Mouse (Mus musculus) forebrain, embryonic 12.5 days (tissue): Measurements from ENCODE around the gene Cmtr1. TPM values are rescaled to one million over a fixed set of nuclear protein-coding genes. Genes with fewer than 3 reads are reported as not detected.

Source experiments
- ATAC-seq: fragments of 200-750 bp; cut with Nextera tagmentation; 2 replicates; pipeline ENCODE4 v1.8.0; 2017; ENCODE audit warnings: moderate TSS enrichment; ENCODE audit not compliant: low FRiP score
- H3K27ac ChIP-seq: fragments of 300-500 bp; sonication (generic); 2 replicates; pipeline ENCODE4 v1.5.1; 2016; ENCODE audit warnings: mild to moderate bottlenecking
- H3K27me3 ChIP-seq: fragments of 300-500 bp; sonication (generic); 2 replicates; pipeline ENCODE4 v1.6.1; 2016; ENCODE audit warnings: mild to moderate bottlenecking
- H3K36me3 ChIP-seq: fragments of 300-500 bp; sonication (generic); replicated peaks from 2 replicates; pipeline ENCODE4 v1.6.1; 2016; ENCODE audit warnings: mild to moderate bottlenecking
- H3K4me1 ChIP-seq: fragments of 300-500 bp; sonication (generic); 2 replicates; pipeline ENCODE4 v1.6.1; 2016
- H3K4me2 ChIP-seq: fragments of 300-500 bp; sonication (generic); 2 replicates; pipeline ENCODE4 v1.6.1; 2016; ENCODE audit warnings: mild to moderate bottlenecking, moderate library complexity
- H3K4me3 ChIP-seq: fragments of 300-500 bp; sonication (generic); replicated peaks from 2 replicates; pipeline ENCODE4 v1.5.1; 2016; ENCODE audit warnings: mild to moderate bottlenecking
- H3K9ac ChIP-seq: fragments of 300-500 bp; sonication (generic); 2 replicates; pipeline ENCODE4 v1.6.1; 2016; ENCODE audit warnings: mild to moderate bottlenecking
- H3K9me3 ChIP-seq: fragments of 300-500 bp; sonication (generic); 2 replicates; pipeline ENCODE4 v1.6.1; 2016
- WGBS: fragments of 180-500 bp; shearing (Covaris S2); methylation state at CpG from one replicate; pipeline ENCODE4 v1.1.7; 2016; 5-methylcytosine and 5-hydroxymethylcytosine counted together
- polyA plus RNA-seq: library from polyadenylated mRNA; unstranded; fragments of >200 nt; fragmentation: Nextera tagmentation; extraction: Ambion mirVana; gene quantifications from 2 replicates; pipeline ENCODE4 v1.2.1, GENCODE M21; 2016

Cmtr1 gene
- polyA plus RNA-seq, 1 experiment from 2014 or later = 166 TPM

- H3K27me3 ChIP-seq = no peaks in the 10 kb centered on the region
- no peak overlapping the region for H3K4me3 ChIP-seq
- H3K4me1 ChIP-seq = peaks cover under 1% of the 10 kb centered on the region; the same call in 1 of the 2 replicates
- H3K9me3 ChIP-seq = no peaks in the 10 kb centered on the region
- no peak overlapping the region for H3K4me2 ChIP-seq
- H3K36me3 ChIP-seq = peaks cover 74% of the 10 kb centered on the region
- 96% methylated on average over 4 of the region's 4 CpGs for WGBS
- H3K9ac ChIP-seq = no peak overlapping the region
- ATAC-seq = no peak
- no peak overlapping the region for H3K27ac ChIP-seq
Measured at GRCm38 (mm10) chr17:29673325-29673724, 12.9 kb downstream of the Cmtr1 start.

GRCm38 (mm10) chr17:29678526-29678925 is 18.1 kb downstream of the Cmtr1 start:
- no peak overlapping the region for H3K27ac ChIP-seq
- H3K4me1 ChIP-seq = 0 out of 2 replicates have a peak, but pooled peaks cover 6% of the 10 kb centered on the region
- H3K27me3 ChIP-seq = no peaks in the 10 kb centered on the region
- H3K9me3 ChIP-seq = no peaks in the 10 kb centered on the region
- H3K4me2 ChIP-seq = no peak overlapping the region
- peaks cover 93% of the 10 kb centered on the region for H3K36me3 ChIP-seq
- no peak for ATAC-seq
- H3K9ac ChIP-seq = no peak overlapping the region
- no peak overlapping the region for H3K4me3 ChIP-seq
- 91% methylated on average over 8 of the region's 8 CpGs for WGBS

- 0 out of 2 replicates have a peak, but pooled peaks cover 6% of the 10 kb centered on the region for H3K4me1 ChIP-seq
- H3K4me3 ChIP-seq = no peak overlapping the region
- H3K9ac ChIP-seq = no peak overlapping the region
- H3K36me3 ChIP-seq = peaks cover 92% of the 10 kb centered on the region
- 84% methylated on average over 6 of the region's 6 CpGs for WGBS
- no peaks in the 10 kb centered on the region for H3K9me3 ChIP-seq
- H3K4me2 ChIP-seq = no peak overlapping the region
- no peaks in the 10 kb centered on the region for H3K27me3 ChIP-seq
- no peak for ATAC-seq
- 0 out of 2 replicates have a peak overlapping the region, but pooled peaks have one; percentile 31 for H3K27ac ChIP-seq
Measured at GRCm38 (mm10) chr17:29679038-29679767, 18.8 kb downstream of the Cmtr1 start.

DNA sequence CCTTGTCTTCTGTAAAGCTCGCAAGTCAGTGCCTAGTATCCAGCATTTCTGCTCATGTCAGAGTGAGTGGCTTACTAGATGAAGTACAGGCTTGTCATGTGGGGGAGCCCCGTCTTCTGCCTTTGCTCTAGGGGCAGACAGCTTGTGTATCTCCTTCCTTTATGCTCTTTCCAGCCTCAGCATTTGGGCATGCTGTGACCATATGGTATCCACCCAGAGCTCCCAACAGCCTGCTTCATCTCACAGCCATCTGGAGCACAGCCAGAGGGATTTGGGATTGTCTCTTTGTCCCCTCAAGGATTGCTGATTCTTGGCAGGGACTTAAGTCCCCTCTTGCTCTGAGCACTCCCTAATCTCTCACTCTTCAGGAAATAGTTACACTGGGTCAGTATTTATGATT is 19.8 kb downstream of the Cmtr1 start:
- no peak for ATAC-seq
- H3K27ac ChIP-seq = peak overlapping the region; percentile 71

DNA sequence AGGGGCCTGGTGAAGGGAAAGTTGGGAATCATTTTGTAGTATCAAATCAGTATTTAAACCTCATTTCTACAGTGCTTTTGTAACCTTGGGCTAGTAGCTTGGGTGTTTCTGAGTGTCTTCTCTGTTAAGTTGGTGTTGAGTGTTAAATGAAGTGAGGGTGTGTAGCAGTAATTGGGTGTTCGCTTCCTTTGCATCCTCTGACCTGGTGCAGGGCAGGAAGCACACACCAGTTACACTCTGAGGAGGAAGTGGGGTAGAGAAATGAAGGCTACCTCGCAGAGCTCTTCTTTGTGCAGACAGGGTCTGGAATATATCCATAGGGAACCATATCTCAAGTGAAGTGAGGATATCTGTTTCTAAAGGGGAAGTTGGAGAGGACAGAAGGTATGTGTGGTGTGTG is 20.5 kb downstream of the Cmtr1 start:
- Histone ChIP-seq H3K4me3 (no peak overlapping the region), H3K36me3 (peaks cover 93% of the 10 kb centered on the region), H3K27me3 (no peaks in the 10 kb centered on the region), H3K4me1 (0 out of 2 replicates have a peak, but pooled peaks cover 6% of the 10 kb centered on the region), H3K4me2 (no peak overlapping the region), H3K9me3 (no peaks in the 10 kb centered on the region), H3K9ac (no peak overlapping the region), H3K27ac (0 out of 2 replicates have a peak overlapping the region, but pooled peaks have one; percentile 21)
- 93% methylated on average over 2 of the region's 2 CpGs for WGBS
- ATAC-seq = no peak

More for the DNA sequence above, 19.8 kb downstream of the Cmtr1 start:
- Histone ChIP-seq H3K27me3 (no peaks in the 10 kb centered on the region), H3K9ac (no peak overlapping the region), H3K4me2 (no peak overlapping the region), H3K36me3 (peaks cover 93% of the 10 kb centered on the region), H3K4me3 (no peak overlapping the region), H3K9me3 (no peaks in the 10 kb centered on the region), H3K4me1 (0 out of 2 replicates have a peak, but pooled peaks cover 6% of the 10 kb centered on the region)
- 77% methylated on average over 2 of the region's 2 CpGs for WGBS

GRCm38 (mm10) chr17:29681669-29682068 is 21.3 kb downstream of the Cmtr1 start:
- no peak for ATAC-seq
- H3K4me3 ChIP-seq = no peak overlapping the region
- peaks cover 93% of the 10 kb centered on the region for H3K36me3 ChIP-seq
- H3K27me3 ChIP-seq = no peaks in the 10 kb centered on the region
- H3K27ac ChIP-seq = no peak overlapping the region
- WGBS = 97% methylated on average over 9 of the region's 9 CpGs
- H3K9ac ChIP-seq = no peak overlapping the region
- H3K4me2 ChIP-seq = no peak overlapping the region
- H3K9me3 ChIP-seq = no peaks in the 10 kb centered on the region
- 0 out of 2 replicates have a peak, but pooled peaks cover 6% of the 10 kb centered on the region for H3K4me1 ChIP-seq

DNA sequence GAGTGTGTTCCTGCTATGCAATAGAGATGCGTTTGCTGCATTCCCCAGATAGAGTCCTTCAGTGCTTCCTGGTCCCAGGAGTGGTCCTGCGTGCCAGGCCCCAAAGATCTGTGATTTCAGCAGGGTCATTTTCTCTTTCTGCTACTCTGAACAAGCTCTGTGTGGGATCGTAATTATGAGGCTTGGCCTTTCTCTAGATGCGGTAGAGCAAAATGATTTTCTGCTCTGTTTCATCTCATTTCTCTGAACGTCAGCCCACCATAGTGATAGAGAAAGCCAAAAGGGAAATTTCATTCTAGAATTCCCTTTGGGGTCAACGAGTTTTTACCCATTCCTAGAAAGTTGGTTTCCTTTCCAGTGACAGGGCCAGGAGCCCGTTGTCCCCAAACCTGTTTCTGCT is 21.9 kb downstream of the Cmtr1 start:
- Histone ChIP-seq H3K9me3 (no peaks in the 10 kb centered on the region), H3K27me3 (no peaks in the 10 kb centered on the region), H3K27ac (no peak overlapping the region), H3K4me2 (no peak overlapping the region), H3K4me3 (no peak overlapping the region), H3K4me1 (0 out of 2 replicates have a peak, but pooled peaks cover 6% of the 10 kb centered on the region), H3K9ac (no peak overlapping the region), H3K36me3 (peaks cover 91% of the 10 kb centered on the region)
- no peak for ATAC-seq
- WGBS = 74% methylated on average over 7 of the region's 7 CpGs

GRCm38 (mm10) chr17:29683127-29683526 is 22.7 kb downstream of the Cmtr1 start:
- ATAC-seq = no peak
- WGBS = 90% methylated on average over 2 of the region's 2 CpGs

DNA sequence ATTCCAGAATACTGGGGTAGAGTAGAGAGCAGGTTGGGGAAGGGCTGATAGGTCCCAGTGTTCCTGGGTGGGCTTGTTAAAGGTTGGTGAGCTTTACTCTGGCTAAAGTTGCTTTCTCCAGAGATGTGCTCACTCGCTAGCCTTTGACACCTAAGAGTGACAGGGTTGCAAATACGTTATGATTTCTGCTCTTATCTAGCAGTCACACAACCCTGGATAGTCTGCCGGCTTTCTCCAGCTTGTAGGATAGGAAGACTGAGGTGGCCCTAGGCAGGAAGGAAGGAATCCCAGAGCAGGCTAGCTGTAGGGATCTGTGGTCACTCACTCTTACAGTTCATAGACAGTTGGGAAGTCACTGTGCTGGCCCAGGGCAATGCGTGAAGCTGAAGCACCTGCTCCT is 23.9 kb downstream of the Cmtr1 start:
- Histone ChIP-seq H3K36me3 (peaks cover 88% of the 10 kb centered on the region), H3K4me1 (0 out of 2 replicates have a peak, but pooled peaks cover 5% of the 10 kb centered on the region), H3K4me3 (no peak overlapping the region), H3K4me2 (no peak overlapping the region), H3K27me3 (no peaks in the 10 kb centered on the region), H3K27ac (no peak overlapping the region), H3K9ac (no peak overlapping the region), H3K9me3 (no peaks in the 10 kb centered on the region)
- no peak for ATAC-seq
- WGBS = 94% methylated on average over 4 of the region's 4 CpGs

More at GRCm38 (mm10) chr17:29683127-29683526, 22.7 kb downstream of the Cmtr1 start:
- Histone ChIP-seq H3K27ac (no peak overlapping the region), H3K9me3 (no peaks in the 10 kb centered on the region), H3K4me2 (no peak overlapping the region), H3K4me1 (0 out of 2 replicates have a peak, but pooled peaks cover 6% of the 10 kb centered on the region), H3K4me3 (no peak overlapping the region), H3K27me3 (no peaks in the 10 kb centered on the region), H3K9ac (no peak overlapping the region), H3K36me3 (peaks cover 91% of the 10 kb centered on the region)

- Histone ChIP-seq H3K36me3 (peaks cover 90% of the 10 kb centered on the region), H3K9me3 (no peaks in the 10 kb centered on the region), H3K27ac (no peak overlapping the region), H3K4me2 (no peak overlapping the region), H3K9ac (no peak overlapping the region), H3K4me1 (no peaks in the 10 kb centered on the region), H3K4me3 (no peak overlapping the region), H3K27me3 (no peaks in the 10 kb centered on the region)
- 94% methylated on average over 5 of the region's 5 CpGs for WGBS
- no peak for ATAC-seq
Measured at GRCm38 (mm10) chr17:29686771-29687170, 26.4 kb downstream of the Cmtr1 start.

GRCm38 (mm10) chr17:29687373-29687772 is 27.0 kb downstream of the Cmtr1 start:
- 83% methylated on average over 6 of the region's 6 CpGs for WGBS
- Histone ChIP-seq H3K9ac (no peak overlapping the region), H3K9me3 (no peaks in the 10 kb centered on the region), H3K27ac (no peak overlapping the region), H3K36me3 (peaks cover 87% of the 10 kb centered on the region), H3K4me1 (no peaks in the 10 kb centered on the region), H3K4me2 (no peak overlapping the region), H3K27me3 (no peaks in the 10 kb centered on the region), H3K4me3 (no peak overlapping the region)
- no peak for ATAC-seq

GRCm38 (mm10) chr17:29688610-29689009 is 28.2 kb downstream of the Cmtr1 start:
- no peak overlapping the region for H3K27ac ChIP-seq
- no peak overlapping the region for H3K9ac ChIP-seq
- no peaks in the 10 kb centered on the region for H3K27me3 ChIP-seq
- H3K4me3 ChIP-seq = no peak overlapping the region
- no peaks in the 10 kb centered on the region for H3K9me3 ChIP-seq
- ATAC-seq = no peak
- no peak overlapping the region for H3K4me2 ChIP-seq
- H3K4me1 ChIP-seq = no peaks in the 10 kb centered on the region
- peaks cover 79% of the 10 kb centered on the region for H3K36me3 ChIP-seq
- 94% methylated on average over 10 of the region's 10 CpGs for WGBS

DNA sequence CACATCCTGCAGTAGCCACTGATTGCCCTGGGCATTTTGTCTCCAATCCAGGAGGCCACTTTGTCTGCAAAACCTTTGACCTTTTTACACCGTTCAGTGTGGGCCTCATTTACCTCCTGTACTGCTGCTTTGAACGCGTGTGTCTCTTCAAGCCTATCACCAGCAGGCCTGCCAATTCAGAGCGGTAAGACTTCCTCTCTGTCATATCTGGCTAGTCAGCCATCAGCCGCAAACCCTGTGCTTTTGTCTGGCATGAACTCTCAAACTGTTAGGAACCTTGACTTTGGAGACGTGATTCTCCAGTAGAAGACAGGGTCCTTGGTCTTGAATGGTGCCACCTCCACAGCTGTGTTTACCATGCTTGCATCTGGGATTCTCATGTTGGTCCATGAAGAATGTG is 29.9 kb downstream of the Cmtr1 start:
- Histone ChIP-seq H3K9ac (no peak overlapping the region), H3K27ac (no peak overlapping the region), H3K36me3 (peaks cover 80% of the 10 kb centered on the region), H3K4me1 (no peaks in the 10 kb centered on the region), H3K9me3 (no peaks in the 10 kb centered on the region), H3K4me3 (no peak overlapping the region), H3K4me2 (no peak overlapping the region), H3K27me3 (no peaks in the 10 kb centered on the region)
- 82% methylated on average over 6 of the region's 6 CpGs for WGBS
- no peak for ATAC-seq
